Mouse (Mus musculus) heart, embryonic 14.5 days (tissue): ENCODE results near the gene Cacna1c. TPM values are rescaled to one million over a fixed set of nuclear protein-coding genes. Genes with fewer than 3 reads are reported as not detected.

Experiments used
- ATAC-seq: fragments of 200-750 bp; cut with Nextera tagmentation; 2 replicates; pipeline ENCODE4 v1.8.0; 2017; ENCODE audit warnings: low read depth, moderate TSS enrichment; ENCODE audit not compliant: insufficient number of reproducible peaks, insufficient read depth, low FRiP score
- H3K27ac ChIP-seq, 2 experiments: fragments of 200-500 bp in 1 of 2; fragments of 300-500 bp in 1 of 2; sonication (generic) in 1 of 2; replicated peaks in 1 of 2; 2 replicates each; pipeline ENCODE4 v1.5.1; 2012 to 2014; ENCODE audit warnings: low read depth in 2 of 2, low read length in 2 of 2, control low read depth in 1 of 2, mild to moderate bottlenecking in 1 of 2, mixed read lengths in 1 of 2; ENCODE audit not compliant: control insufficient read depth in 1 of 2, insufficient read depth in 1 of 2
- H3K27me3 ChIP-seq: fragments of 300-500 bp; sonication (generic); 2 replicates; pipeline ENCODE4 v1.6.1; 2014; ENCODE audit warnings: mild to moderate bottlenecking, low read length, control low read depth; ENCODE audit not compliant: control insufficient read depth, insufficient read depth
- H3K36me3 ChIP-seq: fragments of 300-500 bp; sonication (generic); 2 replicates; pipeline ENCODE4 v1.6.1; 2014; ENCODE audit warnings: mild to moderate bottlenecking, control low read depth, low read length, mixed read lengths; ENCODE audit not compliant: control insufficient read depth, insufficient read depth
- H3K4me1 ChIP-seq, 2 experiments: fragments of 200-500 bp in 1 of 2; fragments of 300-500 bp in 1 of 2; sonication (generic) in 1 of 2; 2 replicates each; pipeline ENCODE4 v1.6.1; 2012 to 2014; ENCODE audit warnings: low read length in 2 of 2, control low read depth in 1 of 2, mixed read lengths in 1 of 2; ENCODE audit not compliant: control insufficient read depth in 2 of 2, insufficient read depth in 2 of 2
- H3K4me2 ChIP-seq: fragments of 300-500 bp; sonication (generic); 2 replicates; pipeline ENCODE4 v1.6.1; 2014; ENCODE audit warnings: mild to moderate bottlenecking, low read length
- H3K4me3 ChIP-seq, 2 experiments: fragments of 200-500 bp in 1 of 2; fragments of 300-500 bp in 1 of 2; sonication (generic) in 1 of 2; 2 replicates each; pipeline ENCODE4 v1.5.1; 2012 to 2014; ENCODE audit warnings: low read length in 2 of 2, mild to moderate bottlenecking in 2 of 2, control low read depth in 1 of 2, low read depth in 1 of 2, moderate library complexity in 1 of 2; ENCODE audit not compliant: control insufficient read depth in 1 of 2, insufficient read depth in 1 of 2
- H3K9ac ChIP-seq: fragments of 300-500 bp; sonication (generic); 2 replicates; pipeline ENCODE4 v1.6.1; 2014; ENCODE audit warnings: mild to moderate bottlenecking, low read length
- H3K9me3 ChIP-seq: fragments of 300-500 bp; sonication (generic); 2 replicates; pipeline ENCODE4 v1.6.1; 2016; ENCODE audit warnings: low read length, control low read depth; ENCODE audit not compliant: control insufficient read depth
- WGBS: fragments of 180-500 bp; shearing (Covaris S2); extraction: QIAGEN DNeasy Blood & Tissue Kit; methylation state at CpG from one replicate; pipeline ENCODE4 v1.1.7; 2014; 5-methylcytosine and 5-hydroxymethylcytosine counted together
- polyA plus RNA-seq: library from polyadenylated mRNA; unstranded; fragments of >200 nt; fragmentation: Nextera tagmentation; extraction: Ambion mirVana; gene quantifications from 2 replicates; pipeline ENCODE4 v1.2.1, GENCODE M21; 2014

Gene Cacna1c
- polyA plus RNA-seq, 1 experiment from 2014 or later, result 60.9 TPM

DNA sequence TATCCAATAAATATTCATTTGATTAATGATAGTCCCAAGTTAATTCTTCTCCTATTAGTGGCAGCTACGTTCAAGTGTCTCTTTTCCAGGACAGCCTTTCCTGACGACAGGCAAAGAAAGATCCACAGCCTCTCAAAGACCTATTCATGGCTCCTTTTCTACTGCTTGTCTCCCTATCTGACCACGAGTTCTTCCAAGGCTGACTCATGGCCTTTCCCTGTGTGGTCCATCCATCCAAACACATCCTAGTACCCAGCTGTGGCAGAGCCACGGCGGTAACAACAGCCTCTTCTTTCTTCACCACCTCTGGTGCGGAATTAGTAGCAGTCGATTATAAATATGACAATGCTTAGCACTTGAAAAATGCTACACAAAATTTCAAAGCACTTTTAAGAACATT is 155.3 kb downstream of the Cacna1c start:
- H3K9me3 ChIP-seq, result no peaks in the 10 kb centered on the region
- peaks cover 56 to 91% of the 10 kb centered on the region in 2 experiments for H3K4me1 ChIP-seq
- no peak overlapping the region for H3K27ac ChIP-seq
- H3K4me2 ChIP-seq, result no peak overlapping the region
- 30% methylated on average over 7 of the region's 7 CpGs for WGBS
- H3K4me3 ChIP-seq, result no peak overlapping the region
- no peaks in the 10 kb centered on the region for H3K27me3 ChIP-seq
- H3K36me3 ChIP-seq, result no peaks in the 10 kb centered on the region; the same call in 1 of the 2 replicates
- no peak overlapping the region for H3K9ac ChIP-seq
- ATAC-seq, result no peak

DNA sequence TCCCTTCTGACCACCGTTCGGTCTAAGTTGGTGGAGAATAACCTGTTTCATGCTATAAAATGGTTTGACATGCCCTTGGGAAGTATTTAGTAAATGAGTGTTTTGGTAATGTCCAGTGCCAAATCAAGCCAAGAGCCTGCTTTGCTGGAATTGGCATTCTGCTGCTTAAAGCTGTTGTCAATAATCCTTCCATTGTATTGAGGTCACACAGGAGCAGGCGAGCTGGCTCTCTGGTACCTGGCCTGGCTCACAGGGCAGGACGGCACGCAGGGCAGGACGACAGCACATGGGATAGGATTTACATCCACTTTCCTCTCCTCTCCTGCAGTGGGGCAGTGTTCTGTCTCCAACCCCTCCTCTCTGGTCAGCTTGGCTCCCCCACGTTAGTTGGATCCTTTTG is 156.4 kb downstream of the Cacna1c start:
- 76% methylated on average over 7 of the region's 7 CpGs for WGBS
- Histone ChIP-seq H3K4me1 (peaks cover 49 to 79% of the 10 kb centered on the region in 2 experiments), H3K4me2 (no peak overlapping the region), H3K4me3 (no peak overlapping the region), H3K9ac (no peak overlapping the region), H3K27me3 (no peaks in the 10 kb centered on the region), H3K9me3 (no peaks in the 10 kb centered on the region), H3K27ac (no peak overlapping the region), H3K36me3 (peaks cover 5% of the 10 kb centered on the region; the same call in 1 of the 2 replicates)
- no peak for ATAC-seq

GRCm38 (mm10) chr6:119039293-119039692 is 156.9 kb downstream of the Cacna1c start:
- H3K4me3 ChIP-seq, result no peak overlapping the region
- no peak overlapping the region for H3K9ac ChIP-seq
- H3K27me3 ChIP-seq, result no peaks in the 10 kb centered on the region
- H3K4me2 ChIP-seq, result no peak overlapping the region
- no peak overlapping the region for H3K27ac ChIP-seq
- no peak for ATAC-seq
- peaks cover 49 to 77% of the 10 kb centered on the region in 2 experiments for H3K4me1 ChIP-seq
- WGBS, result 78% methylated on average over 5 of the region's 5 CpGs
- no peaks in the 10 kb centered on the region for H3K9me3 ChIP-seq
- peaks cover 6% of the 10 kb centered on the region; the same call in 1 of the 2 replicates for H3K36me3 ChIP-seq

- Histone ChIP-seq H3K4me1 (peaks cover 38 to 62% of the 10 kb centered on the region in 2 experiments), H3K4me3 (no peak overlapping the region), H3K36me3 (peaks cover 10% of the 10 kb centered on the region; the same call in 1 of the 2 replicates), H3K4me2 (no peak overlapping the region), H3K27me3 (no peaks in the 10 kb centered on the region), H3K9ac (0 out of 2 replicates have a peak overlapping the region, but pooled peaks have one; percentile 8), H3K27ac (peak overlapping the region; percentile 5 to 57; a peak in 2 of 4 replicates), H3K9me3 (no peaks in the 10 kb centered on the region)
- 56% methylated on average over 6 of the region's 6 CpGs for WGBS
- ATAC-seq, result no peak
Measured at GRCm38 (mm10) chr6:119037815-119038214, 158.4 kb downstream of the Cacna1c start.

DNA sequence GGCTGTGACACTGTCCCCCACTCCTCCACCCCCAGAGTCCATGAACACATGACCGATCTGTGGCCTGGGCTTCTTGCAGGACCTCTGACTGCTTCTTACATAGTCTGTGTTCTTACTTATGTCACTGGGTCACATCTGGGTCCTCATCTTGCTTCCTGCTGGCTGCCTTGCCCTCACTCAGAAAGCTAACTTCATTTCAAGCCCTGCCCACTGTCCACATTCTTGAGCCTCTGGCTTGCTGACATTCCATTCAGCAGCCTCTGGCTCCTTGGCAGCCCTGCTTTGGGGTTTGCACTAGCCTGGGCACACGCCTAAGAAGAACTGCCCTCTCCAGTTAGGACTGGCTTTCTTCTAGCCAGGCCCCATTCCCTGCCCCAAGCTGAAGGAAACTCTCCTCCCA is 159.2 kb downstream of the Cacna1c start:
- peaks cover 31 to 54% of the 10 kb centered on the region in 2 experiments for H3K4me1 ChIP-seq
- 0 out of 2 replicates have a peak, but pooled peaks have one; percentile 28 for ATAC-seq
- WGBS, result 45% methylated on average over 2 of the region's 2 CpGs

GRCm38 (mm10) chr6:119035361-119035760 is 160.9 kb downstream of the Cacna1c start:
- no peak overlapping the region for H3K4me3 ChIP-seq
- no peaks in the 10 kb centered on the region for H3K27me3 ChIP-seq
- no peaks in the 10 kb centered on the region for H3K9me3 ChIP-seq
- no peak for ATAC-seq
- H3K9ac ChIP-seq, result no peak overlapping the region
- peaks cover 19 to 40% of the 10 kb centered on the region in 2 experiments for H3K4me1 ChIP-seq
- no peak overlapping the region for H3K4me2 ChIP-seq
- WGBS, result 72% methylated on average over 6 of the region's 6 CpGs
- no peak overlapping the region for H3K27ac ChIP-seq
- H3K36me3 ChIP-seq, result peaks cover 10% of the 10 kb centered on the region; the same call in 1 of the 2 replicates

More for the DNA sequence above, 159.2 kb downstream of the Cacna1c start:
- peak overlapping the region; percentile 5 to 57; a peak in 3 of 4 replicates for H3K27ac ChIP-seq
- H3K9me3 ChIP-seq, result no peaks in the 10 kb centered on the region
- H3K4me2 ChIP-seq, result no peak overlapping the region
- H3K27me3 ChIP-seq, result no peaks in the 10 kb centered on the region
- H3K4me3 ChIP-seq, result no peak overlapping the region
- peaks cover 10% of the 10 kb centered on the region; the same call in 1 of the 2 replicates for H3K36me3 ChIP-seq
- H3K9ac ChIP-seq, result no peak overlapping the region

- Histone ChIP-seq H3K4me2 (no peak overlapping the region), H3K36me3 (peaks cover 10% of the 10 kb centered on the region; the same call in 1 of the 2 replicates), H3K27me3 (no peaks in the 10 kb centered on the region), H3K4me1 (peaks cover 16 to 38% of the 10 kb centered on the region in 2 experiments), H3K4me3 (no peak overlapping the region), H3K27ac (no peak overlapping the region), H3K9ac (no peak overlapping the region), H3K9me3 (no peaks in the 10 kb centered on the region)
- no peak for ATAC-seq
- WGBS, result 87% methylated on average over 2 of the region's 2 CpGs
Measured at GRCm38 (mm10) chr6:119034947-119035346, 161.3 kb downstream of the Cacna1c start.

GRCm38 (mm10) chr6:119027880-119028279 is 168.3 kb downstream of the Cacna1c start:
- 77% methylated on average over 6 of the region's 6 CpGs for WGBS
- no peaks in the 10 kb centered on the region for H3K27me3 ChIP-seq

More at GRCm38 (mm10) chr6:119027880-119028279, 168.3 kb downstream of the Cacna1c start:
- no peak overlapping the region for H3K27ac ChIP-seq
- H3K4me1 ChIP-seq, result peaks cover 11 to 46% of the 10 kb centered on the region in 2 experiments
- no peaks in the 10 kb centered on the region for H3K9me3 ChIP-seq
- no peak overlapping the region for H3K4me2 ChIP-seq
- peaks cover 4% of the 10 kb centered on the region for H3K36me3 ChIP-seq
- H3K9ac ChIP-seq, result no peak overlapping the region
- no peak for ATAC-seq
- no peak overlapping the region for H3K4me3 ChIP-seq
